Mouse (Mus musculus): ENCODE measurements around the gene Tex2. TPM values are rescaled to one million over a fixed set of nuclear protein-coding genes. Genes with fewer than 3 reads are reported as not detected.

Gene Tex2
- polyA plus RNA-seq, 1 experiment, result 79.6 TPM

GRCm38 (mm10) chr11:106522538-106522937 is 90.7 kb downstream of the Tex2 start:
- peak; percentile 17; the same call in 1 of the 2 replicates for TF ChIP-seq CTCF (IDR thresholded peaks at IDR 0.05; ENCODE audit: borderline replicate concordance, insufficient read depth, low read depth, low read length)
- no peak for TF ChIP-seq POLR2A (IDR thresholded peaks at IDR 0.05; ENCODE audit: borderline replicate concordance, insufficient read depth, low read length)
- Histone ChIP-seq H3K4me3 (replicated peaks; ENCODE audit: insufficient read depth, low read depth, low read length) (no peak overlapping the region), H3K27me3 (ENCODE audit: control insufficient read depth, insufficient read depth, low read length) (no peaks in the 10 kb centered on the region), H3K27ac (ENCODE audit: insufficient read depth, low read length) (no peak overlapping the region), H3K4me1 (ENCODE audit: control insufficient read depth, insufficient read depth, low read length) (no peaks in the 10 kb centered on the region; the same call in 1 of the 2 replicates)
- WGBS, result 32% methylated on average over 3 of the region's 3 CpGs
- no peak for DNase-seq

GRCm38 (mm10) chr11:106521612-106522011 is 91.6 kb downstream of the Tex2 start:
- Histone ChIP-seq H3K4me3 (replicated peaks; ENCODE audit: insufficient read depth, low read depth, low read length) (no peak overlapping the region), H3K4me1 (ENCODE audit: control insufficient read depth, insufficient read depth, low read length) (no peaks in the 10 kb centered on the region; the same call in 1 of the 2 replicates), H3K27me3 (ENCODE audit: control insufficient read depth, insufficient read depth, low read length) (no peaks in the 10 kb centered on the region), H3K27ac (ENCODE audit: insufficient read depth, low read length) (no peak overlapping the region)
- no peak for DNase-seq
- TF ChIP-seq CTCF (IDR thresholded peaks at IDR 0.05; ENCODE audit: borderline replicate concordance, insufficient read depth, low read depth, low read length), result no peak
- WGBS, result 47% methylated on average over 4 of the region's 4 CpGs

GRCm38 (mm10) chr11:106520404-106520803 is 92.8 kb downstream of the Tex2 start:
- Histone ChIP-seq H3K27me3 (ENCODE audit: control insufficient read depth, insufficient read depth, low read length) (no peaks in the 10 kb centered on the region), H3K4me3 (replicated peaks; ENCODE audit: insufficient read depth, low read depth, low read length) (no peak overlapping the region), H3K27ac (ENCODE audit: insufficient read depth, low read length) (no peak overlapping the region), H3K4me1 (ENCODE audit: control insufficient read depth, insufficient read depth, low read length) (no peaks in the 10 kb centered on the region; the same call in 1 of the 2 replicates)
- 49% methylated on average over 3 of the region's 3 CpGs for WGBS
- TF ChIP-seq POLR2A (IDR thresholded peaks at IDR 0.05; ENCODE audit: borderline replicate concordance, insufficient read depth, low read length) (no peak), CTCF (IDR thresholded peaks at IDR 0.05; ENCODE audit: borderline replicate concordance, insufficient read depth, low read depth, low read length) (no peak)
- DNase-seq, result no peak

GRCm38 (mm10) chr11:106519519-106519918 is 93.7 kb downstream of the Tex2 start:
- Histone ChIP-seq H3K27me3 (ENCODE audit: control insufficient read depth, insufficient read depth, low read length) (no peaks in the 10 kb centered on the region), H3K4me3 (replicated peaks; ENCODE audit: insufficient read depth, low read depth, low read length) (no peak overlapping the region), H3K27ac (ENCODE audit: insufficient read depth, low read length) (no peak overlapping the region), H3K4me1 (ENCODE audit: control insufficient read depth, insufficient read depth, low read length) (no peaks in the 10 kb centered on the region; the same call in 1 of the 2 replicates)
- 64% methylated on average over 4 of the region's 4 CpGs for WGBS
- no peak for DNase-seq
- TF ChIP-seq POLR2A (IDR thresholded peaks at IDR 0.05; ENCODE audit: borderline replicate concordance, insufficient read depth, low read length) (no peak), CTCF (IDR thresholded peaks at IDR 0.05; ENCODE audit: borderline replicate concordance, insufficient read depth, low read depth, low read length) (no peak)

DNA sequence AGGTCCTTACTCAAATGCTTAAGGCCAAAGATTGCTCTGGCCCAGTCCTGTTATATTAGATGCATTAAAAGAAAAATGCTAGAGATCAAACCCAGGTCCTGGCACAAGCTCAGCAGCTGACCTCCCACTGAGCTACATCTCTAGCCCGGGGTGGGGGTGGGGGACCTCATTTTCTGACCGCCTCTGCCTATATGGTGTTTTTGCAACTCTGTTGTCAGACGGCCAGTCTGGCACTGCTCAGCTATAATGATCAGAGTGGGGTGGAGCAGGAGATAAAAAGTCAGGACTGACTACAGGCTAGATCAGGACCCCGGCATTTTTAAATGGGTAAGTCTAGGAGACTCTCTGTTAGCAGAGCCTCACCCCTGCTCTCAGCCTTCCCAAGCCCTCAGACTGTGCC is 94.8 kb downstream of the Tex2 start:
- TF ChIP-seq POLR2A (IDR thresholded peaks at IDR 0.05; ENCODE audit: borderline replicate concordance, insufficient read depth, low read length), result no peak
- TF ChIP-seq CTCF (IDR thresholded peaks at IDR 0.05; ENCODE audit: borderline replicate concordance, insufficient read depth, low read depth, low read length), result no peak
- Histone ChIP-seq H3K27me3 (ENCODE audit: control insufficient read depth, insufficient read depth, low read length) (no peaks in the 10 kb centered on the region), H3K4me3 (replicated peaks; ENCODE audit: insufficient read depth, low read depth, low read length) (no peak overlapping the region), H3K27ac (ENCODE audit: insufficient read depth, low read length) (no peak overlapping the region), H3K4me1 (ENCODE audit: control insufficient read depth, insufficient read depth, low read length) (no peaks in the 10 kb centered on the region; the same call in 1 of the 2 replicates)
- 31% methylated on average over 4 of the region's 4 CpGs for WGBS
- DNase-seq, result no peak

- TF ChIP-seq POLR2A (IDR thresholded peaks at IDR 0.05; ENCODE audit: borderline replicate concordance, insufficient read depth, low read length) (no peak), CTCF (IDR thresholded peaks at IDR 0.05; ENCODE audit: borderline replicate concordance, insufficient read depth, low read depth, low read length) (no peak)
- DNase-seq, result no peak
- Histone ChIP-seq H3K27me3 (ENCODE audit: control insufficient read depth, insufficient read depth, low read length) (no peaks in the 10 kb centered on the region), H3K4me3 (replicated peaks; ENCODE audit: insufficient read depth, low read depth, low read length) (no peak overlapping the region), H3K4me1 (ENCODE audit: control insufficient read depth, insufficient read depth, low read length) (no peaks in the 10 kb centered on the region; the same call in 1 of the 2 replicates), H3K27ac (ENCODE audit: insufficient read depth, low read length) (no peak overlapping the region)
- 50% methylated on average over 16 of the region's 16 CpGs for WGBS
These were observed 98.0 kb downstream of the Tex2 start for GRCm38 (mm10) chr11:106515079-106515745.

DNA sequence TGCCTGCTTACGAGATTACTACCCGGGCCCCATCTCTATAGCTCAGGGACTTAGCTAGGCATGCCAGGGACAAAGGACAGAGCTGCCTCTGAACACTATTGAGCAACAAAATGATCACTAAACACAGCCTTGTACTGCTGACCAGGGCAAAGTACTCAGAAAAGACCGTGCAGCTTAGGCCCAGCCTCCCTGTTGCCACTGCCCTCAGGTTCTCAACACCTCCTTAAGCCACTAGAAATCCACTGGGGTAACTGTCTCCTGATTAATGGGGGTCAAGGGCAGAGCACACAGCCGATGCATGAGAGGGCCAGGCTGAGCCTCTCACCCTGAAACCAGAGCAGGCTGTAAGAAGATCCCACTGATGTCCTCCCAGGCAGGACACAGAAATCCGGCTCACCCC is 98.8 kb downstream of the Tex2 start:
- no peak overlapping the region for H3K4me3 ChIP-seq (replicated peaks; ENCODE audit: insufficient read depth, low read depth, low read length)
- no peaks in the 10 kb centered on the region for H3K4me1 ChIP-seq (ENCODE audit: control insufficient read depth, insufficient read depth, low read length)
- TF ChIP-seq CTCF (IDR thresholded peaks at IDR 0.05; ENCODE audit: borderline replicate concordance, insufficient read depth, low read depth, low read length) (no peak), POLR2A (IDR thresholded peaks at IDR 0.05; ENCODE audit: borderline replicate concordance, insufficient read depth, low read length) (no peak)
- WGBS, result 75% methylated on average over 5 of the region's 5 CpGs
- no peak for DNase-seq
- no peak overlapping the region for H3K27ac ChIP-seq (ENCODE audit: insufficient read depth, low read length)
- H3K27me3 ChIP-seq (ENCODE audit: control insufficient read depth, insufficient read depth, low read length), result no peaks in the 10 kb centered on the region

- no peaks in the 10 kb centered on the region for H3K27me3 ChIP-seq (ENCODE audit: control insufficient read depth, insufficient read depth, low read length)
- no peak overlapping the region for H3K27ac ChIP-seq (ENCODE audit: insufficient read depth, low read length)
- WGBS, result 32% methylated on average over 2 of the region's 2 CpGs
- H3K4me3 ChIP-seq (replicated peaks; ENCODE audit: insufficient read depth, low read depth, low read length), result no peak overlapping the region
- no peaks in the 10 kb centered on the region for H3K4me1 ChIP-seq (ENCODE audit: control insufficient read depth, insufficient read depth, low read length)
- peak in 1 of 2 experiments; percentile 29 for DNase-seq
- TF ChIP-seq POLR2A (IDR thresholded peaks at IDR 0.05; ENCODE audit: borderline replicate concordance, insufficient read depth, low read length) (no peak), CTCF (IDR thresholded peaks at IDR 0.05; ENCODE audit: borderline replicate concordance, insufficient read depth, low read depth, low read length) (peak; percentile 38; the same call in 1 of the 2 replicates)
These were observed 100.1 kb downstream of the Tex2 start for GRCm38 (mm10) chr11:106513166-106513565.

Measured in cerebellum, adult 2 months (tissue).